Mouse (Mus musculus): ENCODE measurements at regions not wholly inside any gene's neighbourhood (a gene's known extent, or its start where the extent isn't known, plus 50 kb on each side); places are given as distances from the start of the nearest gene placed in this dataset.

DNA sequence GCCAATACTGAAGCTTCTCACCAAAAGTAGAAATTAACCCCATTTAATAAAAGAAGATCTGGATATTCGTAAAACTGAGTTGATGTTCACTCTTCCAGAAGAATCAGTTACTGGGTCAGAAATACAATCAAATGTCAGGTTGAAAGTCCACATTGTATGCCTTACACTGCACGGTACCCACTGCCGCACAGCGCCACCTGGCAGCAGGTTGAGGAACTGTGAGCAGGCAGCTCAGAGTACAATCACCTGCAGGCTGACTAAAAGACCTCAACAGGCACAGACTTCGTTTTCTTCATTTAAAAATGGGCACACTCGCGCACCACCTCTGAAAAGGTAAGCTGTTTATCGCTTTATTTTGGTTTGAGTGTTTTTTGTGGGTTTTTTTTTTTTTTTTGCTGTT, 341.8 kb upstream of the Mms22l start:
- H3K4me2 ChIP-seq = no peak overlapping the region
- WGBS = 18% methylated on average over 8 of the region's 8 CpGs
- peak; percentile 78; the same call in 1 of the 2 replicates for ATAC-seq (ENCODE audit: low FRiP score)

GRCm38 (mm10) chr4:24173750-24174149, 322.5 kb upstream of the Mms22l start:
- no peak overlapping the region for H3K27ac ChIP-seq
- no peak overlapping the region for H3K4me3 ChIP-seq
- H3K27me3 ChIP-seq = no peaks in the 10 kb centered on the region
- 48% methylated on average over 2 of the region's 2 CpGs for WGBS
- no peaks in the 10 kb centered on the region for H3K9me3 ChIP-seq
- no peak overlapping the region for H3K9ac ChIP-seq
- no peaks in the 10 kb centered on the region for H3K36me3 ChIP-seq
- H3K4me2 ChIP-seq = no peak overlapping the region
- ATAC-seq (ENCODE audit: low FRiP score) = no peak
- H3K4me1 ChIP-seq (replicated peaks) = no peaks in the 10 kb centered on the region

More for the DNA sequence above, 341.8 kb upstream of the Mms22l start:
- H3K27me3 ChIP-seq = no peaks in the 10 kb centered on the region
- no peaks in the 10 kb centered on the region for H3K4me1 ChIP-seq (replicated peaks)
- H3K36me3 ChIP-seq = no peaks in the 10 kb centered on the region
- no peak overlapping the region for H3K4me3 ChIP-seq
- no peaks in the 10 kb centered on the region for H3K9me3 ChIP-seq
- H3K27ac ChIP-seq = no peak overlapping the region
- H3K9ac ChIP-seq = no peak overlapping the region

DNA sequence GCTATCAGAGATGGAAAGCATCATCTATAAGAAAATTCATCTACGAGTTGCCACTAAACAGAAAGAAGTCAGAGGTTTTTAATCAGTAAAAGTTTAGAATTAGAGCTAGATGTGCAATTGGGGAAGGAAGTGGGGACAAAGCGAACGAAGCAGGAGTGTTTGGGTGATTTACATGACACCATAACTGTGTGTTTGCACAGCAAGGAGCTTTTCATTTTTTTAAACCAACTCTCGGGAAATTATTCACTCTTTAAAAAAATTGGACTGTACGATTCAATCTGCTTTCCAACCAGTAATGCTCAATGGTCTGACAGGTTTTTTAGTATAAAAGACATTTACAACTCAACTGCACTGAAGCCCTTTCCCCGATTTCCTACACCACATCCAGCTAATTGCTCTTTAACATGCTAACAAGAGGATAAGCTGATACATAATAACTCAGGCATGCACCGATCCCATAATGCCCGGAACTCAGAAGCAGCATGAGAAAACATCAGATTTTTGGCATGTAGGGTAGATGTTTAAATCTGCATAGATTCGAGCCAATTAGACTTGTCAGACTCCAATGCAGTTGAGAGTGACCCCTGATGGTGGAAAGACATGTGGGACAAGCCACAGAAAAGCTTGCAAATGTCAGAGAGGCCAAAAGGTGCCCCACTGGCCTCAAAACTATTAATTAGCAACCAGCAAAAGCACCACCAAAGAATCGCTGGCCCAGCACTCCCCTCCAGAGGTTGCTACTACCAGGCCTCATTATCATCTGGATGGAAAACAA, 282.8 kb upstream of the Mms22l start:
- 48% methylated on average over 10 of the region's 10 CpGs for WGBS
- ATAC-seq (ENCODE audit: low FRiP score) = peak; percentile 21; the same call in 1 of the 2 replicates
- Histone ChIP-seq H3K9ac (no peak overlapping the region), H3K27me3 (no peaks in the 10 kb centered on the region), H3K4me2 (no peak overlapping the region), H3K4me1 (replicated peaks) (peaks cover 5% of the 10 kb centered on the region; the same call in 1 of the 2 replicates), H3K4me3 (no peak overlapping the region), H3K9me3 (no peaks in the 10 kb centered on the region), H3K36me3 (no peaks in the 10 kb centered on the region), H3K27ac (no peak overlapping the region)

DNA sequence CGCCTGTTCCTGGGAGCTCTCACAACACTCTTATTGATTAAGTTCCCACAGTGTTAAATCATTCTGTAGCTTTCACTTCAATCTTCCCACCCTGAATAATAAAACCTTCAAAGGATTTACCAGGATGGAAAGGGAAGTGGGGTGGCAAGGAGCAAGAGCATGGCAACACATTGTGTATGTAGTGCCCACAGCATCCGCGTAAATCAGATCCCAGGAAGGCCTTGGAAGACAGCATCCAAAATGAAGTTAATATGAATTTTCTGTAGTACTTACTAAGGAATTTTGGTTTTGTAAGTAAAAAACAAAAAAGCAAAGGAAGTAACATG, 282.3 kb upstream of the Mms22l start:
- WGBS = 43% methylated on average over 3 of the region's 3 CpGs
- Histone ChIP-seq H3K27me3 (no peaks in the 10 kb centered on the region), H3K9ac (no peak overlapping the region), H3K4me2 (no peak overlapping the region), H3K4me3 (no peak overlapping the region), H3K4me1 (replicated peaks) (peaks cover 5% of the 10 kb centered on the region; the same call in 1 of the 2 replicates), H3K36me3 (no peaks in the 10 kb centered on the region), H3K27ac (no peak overlapping the region), H3K9me3 (no peaks in the 10 kb centered on the region)
- no peak for ATAC-seq (ENCODE audit: low FRiP score)

DNA sequence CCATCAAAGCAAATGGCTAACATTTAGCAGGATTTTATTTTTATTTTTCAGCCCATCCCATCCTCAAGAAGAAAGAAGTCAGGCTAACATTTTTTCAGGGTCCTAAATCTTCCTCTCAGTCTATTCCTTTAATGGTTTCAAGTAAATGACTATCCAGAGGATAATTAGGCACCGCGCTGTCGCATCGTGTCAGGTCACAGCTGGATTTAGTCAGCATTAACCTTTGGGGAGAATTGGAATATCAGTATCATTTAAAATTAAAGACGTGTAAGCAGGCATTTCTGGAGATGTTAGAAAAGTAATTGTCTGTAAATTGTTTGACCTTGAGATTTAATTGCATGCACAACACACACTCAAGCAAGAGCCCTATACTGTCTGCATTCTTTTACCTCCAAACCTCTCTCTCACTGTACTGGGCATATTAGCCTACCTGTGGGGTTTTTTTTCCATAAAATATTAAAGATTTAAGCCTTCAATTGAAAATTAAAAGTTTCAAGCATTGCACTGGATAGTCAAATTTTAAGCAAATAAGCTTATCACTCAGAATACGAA, 277.8 kb upstream of the Mms22l start:
- peaks cover 4% of the 10 kb centered on the region; the same call in 1 of the 2 replicates for H3K4me1 ChIP-seq (replicated peaks)
- H3K36me3 ChIP-seq = no peaks in the 10 kb centered on the region
- no peak overlapping the region for H3K4me3 ChIP-seq
- H3K27ac ChIP-seq = no peak overlapping the region
- no peak for ATAC-seq (ENCODE audit: low FRiP score)
- WGBS = 46% methylated on average over 6 of the region's 6 CpGs
- no peaks in the 10 kb centered on the region for H3K9me3 ChIP-seq
- H3K9ac ChIP-seq = no peak overlapping the region
- H3K27me3 ChIP-seq = no peaks in the 10 kb centered on the region
- H3K4me2 ChIP-seq = no peak overlapping the region

GRCm38 (mm10) chr4:24219074-24219497, 277.2 kb upstream of the Mms22l start:
- H3K36me3 ChIP-seq = no peaks in the 10 kb centered on the region
- H3K9me3 ChIP-seq = no peaks in the 10 kb centered on the region
- WGBS = 31% methylated on average over 4 of the region's 4 CpGs
- H3K4me3 ChIP-seq = no peak overlapping the region
- peak; percentile 75 for ATAC-seq (ENCODE audit: low FRiP score)
- no peaks in the 10 kb centered on the region for H3K27me3 ChIP-seq
- no peak overlapping the region for H3K27ac ChIP-seq
- H3K9ac ChIP-seq = no peak overlapping the region
- no peak overlapping the region for H3K4me2 ChIP-seq
- no peaks in the 10 kb centered on the region; the same call in 1 of the 2 replicates for H3K4me1 ChIP-seq (replicated peaks)

- no peaks in the 10 kb centered on the region for H3K36me3 ChIP-seq
- H3K9me3 ChIP-seq = no peaks in the 10 kb centered on the region
- H3K27me3 ChIP-seq = no peaks in the 10 kb centered on the region
- ATAC-seq (ENCODE audit: low FRiP score) = no peak
- no peak overlapping the region for H3K9ac ChIP-seq
- WGBS = 80% methylated on average over 3 of the region's 3 CpGs
- H3K27ac ChIP-seq = no peak overlapping the region
- H3K4me2 ChIP-seq = no peak overlapping the region
- H3K4me1 ChIP-seq (replicated peaks) = no peaks in the 10 kb centered on the region; the same call in 1 of the 2 replicates
- no peak overlapping the region for H3K4me3 ChIP-seq
Observed at GRCm38 (mm10) chr4:24219583-24219982, 276.7 kb upstream of the Mms22l start.

GRCm38 (mm10) chr4:24245124-24245523, 251.1 kb upstream of the Mms22l start:
- no peaks in the 10 kb centered on the region for H3K27me3 ChIP-seq
- H3K27ac ChIP-seq = no peak overlapping the region
- no peaks in the 10 kb centered on the region for H3K36me3 ChIP-seq
- no peak for ATAC-seq (ENCODE audit: low FRiP score)
- no peaks in the 10 kb centered on the region for H3K9me3 ChIP-seq
- 0 out of 2 replicates have a peak, but pooled peaks cover 3% of the 10 kb centered on the region for H3K4me1 ChIP-seq (replicated peaks)
- no peak overlapping the region for H3K9ac ChIP-seq
- no peak overlapping the region for H3K4me2 ChIP-seq
- H3K4me3 ChIP-seq = no peak overlapping the region
- WGBS = 55% methylated on average over 6 of the region's 6 CpGs

DNA sequence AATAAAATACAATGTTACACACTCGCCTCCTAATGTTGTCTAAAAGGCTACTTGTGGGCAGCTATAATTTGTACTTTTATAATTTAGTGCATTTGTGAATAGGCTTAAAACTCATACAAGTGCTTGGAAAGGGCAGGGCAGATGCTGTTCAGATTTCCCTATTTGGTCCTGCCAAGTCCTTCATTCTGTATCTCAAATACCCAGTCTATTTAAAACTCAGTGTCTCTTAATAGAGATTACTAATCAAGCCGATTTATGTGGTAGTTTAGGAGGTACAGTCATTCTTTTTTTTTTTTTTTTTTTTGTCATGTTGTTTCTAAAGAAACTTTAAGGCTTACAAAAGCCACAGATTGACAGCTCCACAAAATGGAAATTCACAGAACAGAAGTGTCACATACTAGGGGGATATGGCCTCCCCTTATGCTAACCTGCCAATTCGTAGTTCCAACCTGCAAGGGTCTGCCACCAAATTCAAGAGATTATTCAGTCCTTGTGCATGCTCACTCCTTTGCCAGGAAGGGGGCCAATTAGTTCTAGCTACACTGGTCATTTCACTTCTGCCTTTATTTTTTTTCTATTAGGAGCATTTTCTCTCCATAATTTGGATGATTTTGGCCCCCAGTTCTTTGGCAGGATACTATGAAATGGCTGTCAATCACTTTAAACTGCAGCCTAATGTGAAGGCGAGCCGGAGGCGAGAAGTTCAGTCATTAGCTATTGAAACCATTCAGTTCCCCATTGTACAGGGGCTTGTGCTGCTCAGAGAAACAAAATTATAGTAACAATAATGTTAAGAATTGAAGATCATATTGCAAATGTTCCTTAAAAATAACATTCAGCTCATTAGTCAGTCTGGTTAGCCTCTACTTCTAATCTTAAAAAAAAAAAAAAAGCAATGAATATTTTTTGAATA, 247.9 kb upstream of the Mms22l start:
- 70% methylated on average over 6 of the region's 6 CpGs for WGBS
- H3K36me3 ChIP-seq = no peaks in the 10 kb centered on the region
- H3K4me3 ChIP-seq = no peak overlapping the region
- H3K9me3 ChIP-seq = no peaks in the 10 kb centered on the region
- H3K9ac ChIP-seq = no peak overlapping the region
- H3K27me3 ChIP-seq = no peaks in the 10 kb centered on the region
- H3K4me2 ChIP-seq = no peak overlapping the region
- no peak overlapping the region for H3K27ac ChIP-seq
- no peak for ATAC-seq (ENCODE audit: low FRiP score)
- 0 out of 2 replicates have a peak, but pooled peaks cover 3% of the 10 kb centered on the region for H3K4me1 ChIP-seq (replicated peaks)

DNA sequence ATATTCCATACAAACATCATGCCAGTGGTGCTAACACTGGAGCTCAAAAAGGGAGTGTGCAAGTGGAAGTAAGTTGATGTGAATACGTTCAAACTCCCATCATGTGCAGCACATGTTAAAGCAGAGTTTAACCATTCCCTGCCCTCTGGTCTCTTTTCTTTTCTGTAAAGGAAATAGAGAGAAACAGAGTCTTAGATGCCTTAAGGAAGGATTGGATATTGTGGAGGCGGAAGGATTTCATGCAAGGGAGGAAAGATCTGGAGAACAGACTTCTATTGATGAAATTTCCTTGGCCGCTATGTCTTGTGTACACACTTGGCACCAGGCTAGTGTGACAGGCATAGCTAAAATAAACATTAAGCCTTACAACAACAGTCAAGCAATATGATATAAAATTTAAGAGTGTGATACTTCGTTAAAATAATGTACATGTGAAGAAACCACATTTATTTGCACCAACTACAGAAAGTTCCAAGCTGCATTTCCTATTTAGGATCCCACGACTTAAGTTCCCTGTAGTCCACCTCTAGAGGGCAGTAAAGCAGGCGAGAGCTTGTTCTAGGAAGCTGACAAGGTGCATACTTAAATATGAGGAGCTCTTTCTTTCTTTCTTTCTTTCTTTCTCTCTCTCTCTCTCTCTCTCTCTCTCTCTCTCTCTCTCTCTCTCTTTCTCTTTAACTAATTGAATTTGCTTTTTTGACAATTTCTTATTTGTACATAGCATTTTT, 246.8 kb upstream of the Mms22l start:
- Histone ChIP-seq H3K9me3 (no peaks in the 10 kb centered on the region), H3K27me3 (no peaks in the 10 kb centered on the region), H3K27ac (no peak overlapping the region), H3K4me1 (replicated peaks) (0 out of 2 replicates have a peak, but pooled peaks cover 3% of the 10 kb centered on the region), H3K36me3 (no peaks in the 10 kb centered on the region), H3K4me2 (no peak overlapping the region), H3K9ac (no peak overlapping the region), H3K4me3 (no peak overlapping the region)
- WGBS = 39% methylated on average over 6 of the region's 6 CpGs
- ATAC-seq (ENCODE audit: low FRiP score) = no peak

DNA sequence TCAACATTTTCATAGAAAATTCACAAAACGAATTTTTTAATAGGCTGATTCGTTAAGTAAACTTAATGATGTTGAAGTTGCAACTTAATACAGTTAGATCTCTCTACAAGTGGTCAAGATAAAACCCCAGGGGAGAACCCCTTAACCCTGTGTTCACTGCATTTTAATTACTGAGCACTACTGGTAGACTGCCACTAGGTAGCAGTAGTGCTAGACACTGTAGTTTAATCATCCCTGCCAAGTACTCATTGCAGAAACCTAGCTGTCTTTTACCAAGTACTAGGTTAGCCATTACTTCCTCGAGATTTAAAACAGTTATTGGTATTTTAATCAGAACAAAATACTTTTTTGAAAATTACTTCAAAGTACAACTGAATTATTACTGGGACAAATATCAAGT, 218.1 kb upstream of the Mms22l start:
- Histone ChIP-seq H3K36me3 (no peaks in the 10 kb centered on the region), H3K4me2 (no peak overlapping the region), H3K4me3 (no peak overlapping the region), H3K4me1 (replicated peaks) (no peaks in the 10 kb centered on the region), H3K27me3 (no peaks in the 10 kb centered on the region), H3K27ac (no peak overlapping the region), H3K9me3 (no peaks in the 10 kb centered on the region), H3K9ac (no peak overlapping the region)
- WGBS = 55% methylated on average over 3 of the region's 3 CpGs
- no peak for ATAC-seq (ENCODE audit: low FRiP score)
